Mouse (Mus musculus): ENCODE results near the gene Gsk3b.

DNA sequence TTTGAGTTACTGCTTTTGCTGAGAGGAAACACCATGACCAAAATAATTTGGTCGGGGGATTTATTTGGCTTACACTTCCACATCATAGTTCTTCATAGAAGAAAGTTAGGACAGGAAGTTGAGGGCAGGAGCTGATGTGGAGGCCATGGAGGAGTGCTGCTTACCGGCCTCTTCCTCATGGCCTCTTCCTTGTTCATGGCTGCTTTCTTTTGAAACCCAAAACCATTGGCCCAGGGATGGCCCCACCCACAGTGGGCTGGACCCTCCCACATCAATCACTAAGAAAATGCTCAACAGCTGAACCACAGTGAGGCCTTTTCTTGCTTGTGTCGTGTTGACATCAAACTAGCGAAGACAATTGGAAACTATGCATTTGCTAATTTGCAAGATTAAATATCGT lies 40.4 kb downstream of the Gsk3b start:
- no peak for TF ChIP-seq GATA1 (IDR thresholded peaks at IDR 0.05; ENCODE audit: borderline replicate concordance, low read length)
- TF ChIP-seq FLI1 (IDR thresholded peaks at IDR 0.05; ENCODE audit: low read length) = no peak
